9 mouse cellular contexts compared by ENCODE assay signal in the genomic region with DNA sequence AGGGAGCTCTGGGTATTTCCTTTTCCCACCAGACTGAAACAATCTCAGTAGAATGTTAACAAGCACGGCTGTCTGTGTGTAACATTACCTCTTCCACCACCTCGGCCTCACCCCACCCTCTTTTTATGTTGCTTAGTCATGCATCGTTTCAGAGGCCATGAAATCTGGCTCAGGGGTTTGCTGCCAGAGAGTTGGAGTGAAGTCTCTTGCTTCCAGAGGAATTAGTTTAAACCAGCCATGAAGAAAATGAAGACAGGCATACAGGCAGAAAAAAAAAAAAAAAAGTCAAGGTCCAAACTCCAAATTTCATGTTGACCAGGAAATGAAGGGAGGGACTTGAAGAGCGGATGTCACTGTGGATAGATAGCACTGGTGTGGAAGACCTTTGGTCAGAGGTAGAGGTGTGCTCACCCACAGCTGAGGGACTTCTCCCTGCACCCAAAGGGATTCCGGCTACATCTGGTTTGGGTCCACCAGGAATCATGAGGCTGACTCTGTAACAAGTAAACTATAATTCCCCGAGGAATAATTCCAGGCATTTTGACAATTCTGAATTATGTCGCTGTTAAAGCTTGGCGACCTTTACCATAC.
DNase-seq lines count a peak whose midpoint lies in the region; ATAC-seq and TF ChIP-seq lines count a peak whose summit lies in the region.
"Had no signal": no experiment of that assay in that cellular context is flagged by ENCODE, and none has a peak within 500 bp of the region (broad histone marks: within the 10 kb centered on the region; RNA-seq: fewer than 3 reads in every experiment).

No protein-coding gene starts in this region.

- no peaks in the 10 kb centered on the region for H3K36me3 ChIP-seq in hindbrain, embryonic 10.5 days
- H3K36me3 ChIP-seq in hindbrain, embryonic 11.5 days (ENCODE audit: control insufficient read depth, insufficient read depth, low read length): no peaks in the 10 kb centered on the region
- no peaks in the 10 kb centered on the region for H3K36me3 ChIP-seq in embryonic facial prominence, embryonic 11.5 days (replicated peaks; ENCODE audit: control insufficient read depth, insufficient read depth, low read depth, low read length)
- no peaks in the 10 kb centered on the region for H3K36me3 ChIP-seq in kidney, embryonic 16.5 days (ENCODE audit: insufficient read depth, low read length)
- H3K36me3 ChIP-seq in liver, embryonic 15.5 days (replicated peaks): no peaks in the 10 kb centered on the region
- H3K36me3 ChIP-seq in heart, adult 2 months (ENCODE audit: control insufficient read depth, insufficient read depth, low read length): no peaks in the 10 kb centered on the region
- H3K36me3 ChIP-seq: neural tube, embryonic 13.5 days had no signal

- intact Hi-C loops in heart, adult 2 months (cut with DNase I): no loop called here

- H3K4me3 ChIP-seq in hindbrain, embryonic 10.5 days: no peak overlapping the region
- H3K4me3 ChIP-seq in hindbrain, embryonic 11.5 days (ENCODE audit: low read depth, low read length): no peak overlapping the region
- no peak overlapping the region for H3K4me3 ChIP-seq in embryonic facial prominence, embryonic 11.5 days (ENCODE audit: low read depth, low read length)
- no peak overlapping the region for H3K4me3 ChIP-seq in kidney, embryonic 16.5 days (ENCODE audit: low read length)
- H3K4me3 ChIP-seq in liver, embryonic 15.5 days (replicated peaks): no peak overlapping the region
- H3K4me3 ChIP-seq in heart, adult 2 months: no peak overlapping the region
- H3K4me3 ChIP-seq: neural tube, embryonic 13.5 days had no signal

- no peaks in the 10 kb centered on the region for H3K27me3 ChIP-seq in hindbrain, embryonic 10.5 days (ENCODE audit: insufficient read depth, poor library complexity, severe bottlenecking)
- H3K27me3 ChIP-seq in hindbrain, embryonic 11.5 days (ENCODE audit: control insufficient read depth, insufficient read depth, low read length): no peaks in the 10 kb centered on the region
- H3K27me3 ChIP-seq in embryonic facial prominence, embryonic 11.5 days (ENCODE audit: control insufficient read depth, insufficient read depth, low read length): no peaks in the 10 kb centered on the region
- no peaks in the 10 kb centered on the region for H3K27me3 ChIP-seq in kidney, embryonic 16.5 days (ENCODE audit: insufficient read depth, low read length)
- no peaks in the 10 kb centered on the region for H3K27me3 ChIP-seq in liver, embryonic 15.5 days
- H3K27me3 ChIP-seq in heart, adult 2 months (ENCODE audit: control insufficient read depth, insufficient read depth, low read length): no peaks in the 10 kb centered on the region
- H3K27me3 ChIP-seq: neural tube, embryonic 13.5 days had no signal

- ATAC-seq in hindbrain, embryonic 11.5 days (ENCODE audit: low FRiP score): no peak
- peak; percentile 59; the same call in 1 of the 2 replicates for ATAC-seq in embryonic facial prominence, embryonic 11.5 days (replicated peaks; ENCODE audit: insufficient number of reproducible peaks, low FRiP score, low TSS enrichment, low read depth)
- peak; percentile 93 for ATAC-seq in kidney, embryonic 16.5 days (ENCODE audit: low FRiP score, low TSS enrichment)
- peak; percentile 81 for ATAC-seq in liver, embryonic 15.5 days (ENCODE audit: insufficient read depth)

- no peak overlapping the region for H3K9ac ChIP-seq in hindbrain, embryonic 11.5 days (ENCODE audit: low read depth, low read length)
- no peak overlapping the region for H3K9ac ChIP-seq in embryonic facial prominence, embryonic 11.5 days (replicated peaks; ENCODE audit: low read length)
- H3K9ac ChIP-seq in kidney, embryonic 16.5 days (replicated peaks; ENCODE audit: low read length): no peak overlapping the region
- no peak overlapping the region for H3K9ac ChIP-seq in liver, embryonic 15.5 days
- H3K9ac ChIP-seq in heart, adult 2 months (ENCODE audit: low read depth, low read length): no peak overlapping the region
- H3K9ac ChIP-seq: neural tube, embryonic 13.5 days had no signal

- H3K79me2 ChIP-seq in heart, adult 2 months (replicated peaks; ENCODE audit: control insufficient read depth, insufficient read depth, low read length): no peaks in the 10 kb centered on the region

- no peak for TF ChIP-seq CTCF in heart, adult 2 months (IDR thresholded peaks at IDR 0.05)

- peak overlapping the region; percentile 69; the same call in 1 of the 2 replicates for H3K27ac ChIP-seq in hindbrain, embryonic 10.5 days
- no peak overlapping the region for H3K27ac ChIP-seq in hindbrain, embryonic 11.5 days (ENCODE audit: low read depth, low read length)
- H3K27ac ChIP-seq in embryonic facial prominence, embryonic 11.5 days (replicated peaks; ENCODE audit: low read depth, low read length): no peak overlapping the region
- peak overlapping the region; percentile 81 for H3K27ac ChIP-seq in kidney, embryonic 16.5 days (ENCODE audit: low read length)
- peak overlapping the region; percentile 68; the same call in 1 of the 2 replicates for H3K27ac ChIP-seq in liver, embryonic 15.5 days (replicated peaks)
- no peak overlapping the region for H3K27ac ChIP-seq in heart, adult 2 months
- H3K27ac ChIP-seq: neural tube, embryonic 13.5 days had no signal

- H3K4me2 ChIP-seq in hindbrain, embryonic 11.5 days (replicated peaks; ENCODE audit: low read depth, low read length): no peak overlapping the region
- H3K4me2 ChIP-seq in embryonic facial prominence, embryonic 11.5 days (ENCODE audit: low read depth, low read length): no peak overlapping the region
- H3K4me2 ChIP-seq in kidney, embryonic 16.5 days (replicated peaks; ENCODE audit: low read depth, low read length): peak overlapping the region; percentile 23
- no peak overlapping the region for H3K4me2 ChIP-seq in liver, embryonic 15.5 days
- H3K4me2 ChIP-seq: neural tube, embryonic 13.5 days had no signal

- DNase-seq in hindbrain, embryonic 10.5 days (ENCODE audit: low spot score): peak; percentile 41
- DNase-seq in hindbrain, embryonic 11.5 days (ENCODE audit: low spot score): no peak
- peak; percentile 80 for DNase-seq in embryonic facial prominence, embryonic 11.5 days (ENCODE audit: low spot score)
- no peak for DNase-seq in cerebellum, adult 9-11 months
- no peak for DNase-seq in urinary bladder, postnatal 25 days (ENCODE audit: low spot score)
- no peak for DNase-seq in heart, adult 2 months

- peaks cover 26% of the 10 kb centered on the region for H3K4me1 ChIP-seq in hindbrain, embryonic 10.5 days (replicated peaks)
- H3K4me1 ChIP-seq in hindbrain, embryonic 11.5 days (replicated peaks; ENCODE audit: control insufficient read depth, insufficient read depth, low read length): no peaks in the 10 kb centered on the region
- no peaks in the 10 kb centered on the region for H3K4me1 ChIP-seq in embryonic facial prominence, embryonic 11.5 days (ENCODE audit: control insufficient read depth, insufficient read depth, low read length)
- H3K4me1 ChIP-seq in kidney, embryonic 16.5 days (ENCODE audit: insufficient read depth, low read length): peaks cover 16% of the 10 kb centered on the region; the same call in 1 of the 2 replicates
- no peaks in the 10 kb centered on the region for H3K4me1 ChIP-seq in liver, embryonic 15.5 days (replicated peaks)
- peaks cover 1% of the 10 kb centered on the region for H3K4me1 ChIP-seq in heart, adult 2 months (ENCODE audit: control insufficient read depth, insufficient read depth, low read length)

- 55% methylated on average over 8 of the region's 8 CpGs for WGBS in hindbrain, embryonic 10.5 days
- WGBS in hindbrain, embryonic 11.5 days: 51% methylated on average over 8 of the region's 8 CpGs
- 40% methylated on average over 8 of the region's 8 CpGs for WGBS in embryonic facial prominence, embryonic 11.5 days
- 20% methylated on average over 8 of the region's 8 CpGs for WGBS in kidney, embryonic 16.5 days
- 44% methylated on average over 8 of the region's 8 CpGs for WGBS in liver, embryonic 15.5 days (ENCODE audit: insufficient replicate concordance)
- WGBS in heart, adult 2 months: 57% methylated on average over 8 of the region's 8 CpGs

- H3K9me3 ChIP-seq in hindbrain, embryonic 10.5 days: no peaks in the 10 kb centered on the region
- no peaks in the 10 kb centered on the region for H3K9me3 ChIP-seq in hindbrain, embryonic 11.5 days (ENCODE audit: control insufficient read depth, low read length)
- H3K9me3 ChIP-seq in embryonic facial prominence, embryonic 11.5 days (replicated peaks; ENCODE audit: control insufficient read depth, low read length): no peaks in the 10 kb centered on the region
- no peaks in the 10 kb centered on the region for H3K9me3 ChIP-seq in kidney, embryonic 16.5 days (ENCODE audit: low read length)
- H3K9me3 ChIP-seq in liver, embryonic 15.5 days (replicated peaks): no peaks in the 10 kb centered on the region
- H3K9me3 ChIP-seq: neural tube, embryonic 13.5 days had no signal

- no peak for TF ChIP-seq EP300 in heart, adult 2 months (IDR thresholded peaks at IDR 0.05; ENCODE audit: insufficient read depth, low read depth, low read length)

- TF ChIP-seq POLR2A in heart, adult 2 months (IDR thresholded peaks at IDR 0.05; ENCODE audit: insufficient read depth, low read depth, low read length): no peak

Comparison
In these comparisons a context has a peak if more than half of its experiments do, and no peak if none do; other contexts are left out.
1. DNase-seq: peak in hindbrain, embryonic 10.5 days (single experiment) and embryonic facial prominence, embryonic 11.5 days (single experiment); none in hindbrain, embryonic 11.5 days (single experiment), cerebellum, adult 9-11 months (single experiment), urinary bladder, postnatal 25 days (single experiment) and heart, adult 2 months (0 of 2).
2. H3K27ac ChIP-seq: peak in hindbrain, embryonic 10.5 days (single experiment), kidney, embryonic 16.5 days (single experiment) and liver, embryonic 15.5 days (single experiment); none in hindbrain, embryonic 11.5 days (single experiment), embryonic facial prominence, embryonic 11.5 days (single experiment) and heart, adult 2 months (single experiment).